Mouse (Mus musculus) retina, postnatal 1 day (tissue): ENCODE results near the gene Baz2b.

Source experiments
- DNase-seq: peaks from one replicate; pipeline ENCODE4 v3.0.0-alpha.2; 2012

The Baz2b gene

GRCm38 (mm10) chr2:60128631-60129030 is 81.0 kb downstream of the Baz2b start:
- DNase-seq, result no peak

GRCm38 (mm10) chr2:60126831-60127230 is 82.8 kb downstream of the Baz2b start:
- DNase-seq, result peak; percentile 96

- peak; percentile 55 for DNase-seq
Observed at GRCm38 (mm10) chr2:60126292-60126691, 83.3 kb downstream of the Baz2b start.

- DNase-seq, result peak; percentile 90
Observed at GRCm38 (mm10) chr2:60125049-60126004, 84.3 kb downstream of the Baz2b start.

GRCm38 (mm10) chr2:60124648-60125048 is 85.0 kb downstream of the Baz2b start:
- peak; percentile 80 for DNase-seq

GRCm38 (mm10) chr2:60123911-60124647 is 85.6 kb downstream of the Baz2b start:
- DNase-seq, result no peak

- peak; percentile 36 for DNase-seq
Observed at GRCm38 (mm10) chr2:60123061-60123874, 86.4 kb downstream of the Baz2b start.

- DNase-seq, result peak; percentile 62
Observed at GRCm38 (mm10) chr2:60122188-60122587, 87.5 kb downstream of the Baz2b start.

- no peak for DNase-seq
Observed at GRCm38 (mm10) chr2:60120681-60121080, 89.0 kb downstream of the Baz2b start.

GRCm38 (mm10) chr2:60118684-60119558 is 90.7 kb downstream of the Baz2b start:
- DNase-seq, result peak; percentile 47

- no peak for DNase-seq
Observed at GRCm38 (mm10) chr2:60117867-60118266, 91.8 kb downstream of the Baz2b start.

GRCm38 (mm10) chr2:60115891-60116554 is 93.6 kb downstream of the Baz2b start:
- peak; percentile 43 for DNase-seq

GRCm38 (mm10) chr2:60114901-60115300 is 94.7 kb downstream of the Baz2b start:
- DNase-seq, result no peak

- no peak for DNase-seq
Observed at GRCm38 (mm10) chr2:60113661-60114560, 95.7 kb downstream of the Baz2b start.

- no peak for DNase-seq
Observed at GRCm38 (mm10) chr2:60112116-60112515, 97.5 kb downstream of the Baz2b start.

GRCm38 (mm10) chr2:60109001-60109400 is 100.6 kb downstream of the Baz2b start:
- no peak for DNase-seq

- no peak for DNase-seq
Observed at GRCm38 (mm10) chr2:60096625-60097024, 113.0 kb downstream of the Baz2b start.

- DNase-seq, result peak; percentile 72
Observed at GRCm38 (mm10) chr2:60090280-60090679, 119.4 kb downstream of the Baz2b start.

GRCm38 (mm10) chr2:60089528-60090247 is 120.0 kb downstream of the Baz2b start:
- peak; percentile 52 for DNase-seq
